ENCODE assay signal across 22 mouse cellular contexts in the genomic region with DNA sequence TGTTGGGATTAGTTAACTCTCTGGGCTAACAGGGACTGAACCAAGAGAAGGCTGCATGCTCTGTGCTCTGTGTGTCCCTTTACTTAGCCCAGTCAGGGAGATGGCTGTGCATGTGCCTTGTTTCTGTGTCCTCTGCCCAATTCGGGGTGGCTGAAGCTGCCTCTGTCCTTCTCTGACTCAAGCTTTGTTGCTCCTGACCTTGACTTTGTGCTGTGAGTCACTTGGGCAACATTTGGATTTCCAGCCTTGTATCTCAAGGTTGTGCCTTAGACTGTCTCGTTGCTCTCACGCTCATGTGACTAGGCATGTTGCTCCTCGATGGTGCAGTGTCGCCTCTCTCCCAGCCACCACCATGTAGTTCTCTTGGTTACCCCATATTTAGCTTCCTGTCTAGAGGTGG. TPM values are rescaled to one million over a fixed set of nuclear protein-coding genes. Genes with fewer than 3 reads are reported as not detected.
DNase-seq lines count a peak whose midpoint lies in the region; ATAC-seq and TF ChIP-seq lines count a peak whose summit lies in the region.
"Had no signal": no experiment of that assay in that cellular context is flagged by ENCODE, and none has a peak within 500 bp of the region (broad histone marks: within the 10 kb centered on the region; RNA-seq: fewer than 3 reads in every experiment).

No protein-coding gene starts in this region.

- H3K4me3 ChIP-seq in liver, embryonic 12.5 days: no peak overlapping the region
- H3K4me3 ChIP-seq in liver, embryonic 11.5 days (ENCODE audit: low read depth, low read length): no peak overlapping the region
- no peak overlapping the region for H3K4me3 ChIP-seq in lung, postnatal 0 days (ENCODE audit: low read depth, low read length)
- no peak overlapping the region for H3K4me3 ChIP-seq in stomach, postnatal 0 days (ENCODE audit: low read depth, low read length)
- H3K4me3 ChIP-seq: embryonic facial prominence, embryonic 10.5 days; forebrain, embryonic 10.5 days; heart, adult 2 months; hindbrain, embryonic 15.5 days; intestine, embryonic 15.5 days; limb, embryonic 15.5 days; midbrain, embryonic 10.5 days; neural tube, embryonic 15.5 days had no signal

- no peak for TF ChIP-seq CTCF in Patski (IDR thresholded peaks at IDR 0.05)
- no peak for TF ChIP-seq CTCF in lung, postnatal 0 days (IDR thresholded peaks at IDR 0.05)
- no peak for TF ChIP-seq CTCF in stomach, postnatal 0 days (IDR thresholded peaks at IDR 0.05; ENCODE audit: low read depth)

- no peaks in the 10 kb centered on the region for H3K27me3 ChIP-seq in liver, embryonic 12.5 days (replicated peaks)
- H3K27me3 ChIP-seq in liver, embryonic 11.5 days (replicated peaks; ENCODE audit: control insufficient read depth, insufficient read depth, low read length): no peaks in the 10 kb centered on the region
- no peaks in the 10 kb centered on the region for H3K27me3 ChIP-seq in Patski
- no peaks in the 10 kb centered on the region for H3K27me3 ChIP-seq in lung, postnatal 0 days (replicated peaks; ENCODE audit: insufficient read depth, low read length)
- H3K27me3 ChIP-seq in stomach, postnatal 0 days (ENCODE audit: control insufficient read depth, insufficient read depth, low read length): no peaks in the 10 kb centered on the region
- H3K27me3 ChIP-seq: hindbrain, embryonic 15.5 days; intestine, embryonic 15.5 days; limb, embryonic 15.5 days; neural tube, embryonic 15.5 days had no signal

- in situ Hi-C loops in Patski (cut with MboI; ENCODE audit: low pct_unique_long_range_greater_than_20kb): no loop called here

- TF ChIP-seq EP300 in lung, postnatal 0 days (IDR thresholded peaks at IDR 0.05): no peak
- no peak for TF ChIP-seq EP300 in stomach, postnatal 0 days (optimal IDR thresholded peaks at IDR 0.05)

- POLR2A ChIA-PET in Patski (lab: Charles Lee): interaction anchor here (1.0 kb wide), 1 partner anchor 24 kb away, joined by 3 read pairs; no protein-coding TSS in a partner anchor

- no peak overlapping the region for H3K9ac ChIP-seq in liver, embryonic 12.5 days
- no peak overlapping the region for H3K9ac ChIP-seq in liver, embryonic 11.5 days (ENCODE audit: low read depth, low read length)
- H3K9ac ChIP-seq in lung, postnatal 0 days (replicated peaks; ENCODE audit: low read depth): no peak overlapping the region
- no peak overlapping the region for H3K9ac ChIP-seq in stomach, postnatal 0 days (ENCODE audit: low read length)
- H3K9ac ChIP-seq: hindbrain, embryonic 15.5 days; intestine, embryonic 15.5 days; limb, embryonic 15.5 days; lung, embryonic 14.5 days; neural tube, embryonic 15.5 days had no signal

- H3K4me2 ChIP-seq in liver, embryonic 12.5 days: no peak overlapping the region
- no peak overlapping the region for H3K4me2 ChIP-seq in liver, embryonic 11.5 days
- H3K4me2 ChIP-seq in lung, postnatal 0 days (replicated peaks; ENCODE audit: low read depth, low read length): no peak overlapping the region
- H3K4me2 ChIP-seq in stomach, postnatal 0 days (replicated peaks; ENCODE audit: low read depth): no peak overlapping the region
- H3K4me2 ChIP-seq: hindbrain, embryonic 15.5 days; intestine, embryonic 15.5 days; limb, embryonic 15.5 days; lung, embryonic 14.5 days; neural tube, embryonic 15.5 days had no signal

- H3K9me3 ChIP-seq in liver, embryonic 12.5 days (replicated peaks): no peaks in the 10 kb centered on the region
- no peaks in the 10 kb centered on the region for H3K9me3 ChIP-seq in liver, embryonic 11.5 days (ENCODE audit: control insufficient read depth, low read length)
- H3K9me3 ChIP-seq in lung, postnatal 0 days (ENCODE audit: low read length): no peaks in the 10 kb centered on the region
- H3K9me3 ChIP-seq in stomach, postnatal 0 days (ENCODE audit: control insufficient read depth, low read length): no peaks in the 10 kb centered on the region
- H3K9me3 ChIP-seq: embryonic facial prominence, embryonic 10.5 days; forebrain, embryonic 10.5 days; hindbrain, embryonic 15.5 days; intestine, embryonic 15.5 days; limb, embryonic 15.5 days; midbrain, embryonic 10.5 days; neural tube, embryonic 15.5 days had no signal

- H3K27ac ChIP-seq in liver, embryonic 12.5 days: peak overlapping the region; percentile 38
- H3K27ac ChIP-seq in liver, embryonic 11.5 days (ENCODE audit: low read depth, low read length): no peak overlapping the region; the same call in none of the 2 replicates
- H3K27ac ChIP-seq in lung, postnatal 0 days (ENCODE audit: low read length): no peak overlapping the region
- H3K27ac ChIP-seq in stomach, postnatal 0 days (replicated peaks): no peak overlapping the region
- H3K27ac ChIP-seq: embryonic facial prominence, embryonic 10.5 days; forebrain, embryonic 10.5 days; heart, adult 2 months; hindbrain, embryonic 15.5 days; intestine, embryonic 15.5 days; limb, embryonic 15.5 days; midbrain, embryonic 10.5 days; neural tube, embryonic 15.5 days had no signal

- peaks cover 67% of the 10 kb centered on the region for H3K36me3 ChIP-seq in liver, embryonic 12.5 days
- 0 out of 2 replicates have a peak, but pooled peaks cover 2% of the 10 kb centered on the region for H3K36me3 ChIP-seq in liver, embryonic 11.5 days (ENCODE audit: control insufficient read depth, insufficient read depth, low read length)
- no peaks in the 10 kb centered on the region for H3K36me3 ChIP-seq in lung, postnatal 0 days (ENCODE audit: insufficient read depth, low read length)
- H3K36me3 ChIP-seq in stomach, postnatal 0 days (ENCODE audit: control insufficient read depth, insufficient read depth, low read length): no peaks in the 10 kb centered on the region
- H3K36me3 ChIP-seq: embryonic facial prominence, embryonic 10.5 days; forebrain, embryonic 10.5 days; hindbrain, embryonic 15.5 days; intestine, embryonic 15.5 days; limb, embryonic 15.5 days; midbrain, embryonic 10.5 days; neural tube, embryonic 15.5 days had no signal

- no peak for DNase-seq in liver, embryonic 11.5 days (ENCODE audit: low spot score)
- DNase-seq in 416B (ENCODE audit: low read depth): peak; percentile 80
- no peak for DNase-seq in Patski (ENCODE audit: low read depth, low spot score)
- peak; percentile 43 for DNase-seq in adrenal gland, postnatal 25 days
- no peak for DNase-seq in lung, postnatal 0 days (ENCODE audit: low spot score)
- no peak for DNase-seq in lung, postnatal 36 days
- no peak for DNase-seq in stomach, postnatal 0 days (ENCODE audit: low spot score)
- DNase-seq: cerebellum, postnatal 10 days; gastrocnemius, postnatal 14 days; heart, adult 2 months; kidney, postnatal 36 days; lung, embryonic 14.5 days; lung, postnatal 4 days had no signal

- CTCF ChIA-PET in Patski (lab: Charles Lee): interaction anchor here (0.8 to 3.4 kb wide), 2 partner anchors 10 to 171 kb away, joined by 3 to 23 read pairs; no protein-coding TSS in a partner anchor

- WGBS in liver, embryonic 12.5 days (ENCODE audit: insufficient replicate concordance): 74% methylated on average over 5 of the region's 5 CpGs
- WGBS in liver, embryonic 11.5 days: 78% methylated on average over 5 of the region's 5 CpGs
- WGBS in lung, postnatal 0 days: 93% methylated on average over 5 of the region's 5 CpGs
- WGBS in stomach, postnatal 0 days: 89% methylated on average over 5 of the region's 5 CpGs

- no peak for ATAC-seq in liver, embryonic 12.5 days
- ATAC-seq in liver, embryonic 11.5 days (replicated peaks; ENCODE audit: low FRiP score): no peak
- peak; percentile 35 for ATAC-seq in Patski
- no peak for ATAC-seq in lung, postnatal 0 days
- no peak for ATAC-seq in stomach, postnatal 0 days (ENCODE audit: low FRiP score, low TSS enrichment)
- ATAC-seq: forebrain, embryonic 16.5 days; intestine, embryonic 15.5 days had no signal

- peaks cover 98% of the 10 kb centered on the region for H3K4me1 ChIP-seq in liver, embryonic 12.5 days
- H3K4me1 ChIP-seq in liver, embryonic 11.5 days (replicated peaks; ENCODE audit: control insufficient read depth, insufficient read depth, low read length): peaks cover 66% of the 10 kb centered on the region
- no peaks in the 10 kb centered on the region for H3K4me1 ChIP-seq in lung, postnatal 0 days (ENCODE audit: insufficient read depth, low read depth, low read length)
- no peaks in the 10 kb centered on the region for H3K4me1 ChIP-seq in stomach, postnatal 0 days (replicated peaks; ENCODE audit: control insufficient read depth, insufficient read depth)

RNA-seq across cellular contexts. Expression of gene Bmp2k, which starts 27.3 kb away (rescaled TPM):
- polyA plus RNA-seq in liver, embryonic 12.5 days (2016; fragmentation: Nextera tagmentation; extraction: Ambion mirVana): 57.2 and 59.8 TPM in 2 replicates
- 31.1 and 34.5 TPM in 2 replicates for polyA plus RNA-seq in liver, embryonic 11.5 days (2014; fragmentation: Nextera tagmentation; extraction: Ambion mirVana)
- 13.9 TPM for polyA plus RNA-seq in Patski (2021)
- total RNA-seq in adrenal gland, postnatal 25 days (2021): 28.8 and 37.2 TPM in 2 replicates
- polyA plus RNA-seq in lung, postnatal 0 days (2015; fragmentation: Nextera tagmentation; extraction: Ambion mirVana): 16.5 and 17.3 TPM in 2 replicates
- 10.6 and 11.9 TPM in 2 replicates for polyA plus RNA-seq in stomach, postnatal 0 days (2015; fragmentation: Nextera tagmentation; extraction: Ambion mirVana)

Comparison
In these comparisons a context has a peak if more than half of its experiments do, and no peak if none do; other contexts are left out.
1. DNase-seq: peak in 416B (single experiment) and adrenal gland, postnatal 25 days (single experiment); none in liver, embryonic 11.5 days (single experiment), Patski (single experiment), lung, postnatal 0 days (single experiment), lung, postnatal 36 days (single experiment) and stomach, postnatal 0 days (single experiment).